Mouse (Mus musculus) limb, embryonic 10.5 days (tissue): ENCODE measurements around the gene Igfbp2. TPM values are rescaled to one million over a fixed set of nuclear protein-coding genes. Genes with fewer than 3 reads are reported as not detected.

ENCODE experiments used
- DNase-seq: peaks from one replicate; pipeline ENCODE4 v3.0.0-alpha.2; 2017; ENCODE audit warnings: low spot score
- H3K27ac ChIP-seq: fragments of 300-500 bp; sonication (generic); 2 replicates; pipeline ENCODE4 v1.5.1; 2016; ENCODE audit warnings: mild to moderate bottlenecking
- H3K27me3 ChIP-seq: fragments of 300-500 bp; sonication (generic); 2 replicates; pipeline ENCODE4 v1.6.1; 2016; ENCODE audit warnings: low read depth, mild to moderate bottlenecking; ENCODE audit not compliant: poor library complexity, severe bottlenecking
- H3K36me3 ChIP-seq: fragments of 300-500 bp; sonication (generic); 2 replicates; pipeline ENCODE4 v1.6.1; 2016; ENCODE audit warnings: mild to moderate bottlenecking, moderate library complexity
- H3K4me1 ChIP-seq: fragments of 300-500 bp; sonication (generic); 2 replicates; pipeline ENCODE4 v1.6.1; 2016
- H3K4me3 ChIP-seq: fragments of 300-500 bp; sonication (generic); 2 replicates; pipeline ENCODE4 v1.5.1; 2016; ENCODE audit warnings: mild to moderate bottlenecking, moderate library complexity
- H3K9me3 ChIP-seq: fragments of 300-500 bp; sonication (generic); replicated peaks from 2 replicates; pipeline ENCODE4 v1.6.1; 2016; ENCODE audit warnings: mild to moderate bottlenecking
- WGBS: fragments of 180-500 bp; shearing (Covaris S2); methylation state at CpG from one replicate; pipeline ENCODE4 v1.1.7; 2016; 5-methylcytosine and 5-hydroxymethylcytosine counted together
- polyA plus RNA-seq: library from polyadenylated mRNA; unstranded; fragments of >200 nt; fragmentation: Nextera tagmentation; extraction: Ambion mirVana; gene quantifications from 2 replicates; pipeline ENCODE4 v1.2.1, GENCODE M21; 2016

Igfbp2 gene
- polyA plus RNA-seq, 1 experiment from 2014 or later = 264 TPM

DNA sequence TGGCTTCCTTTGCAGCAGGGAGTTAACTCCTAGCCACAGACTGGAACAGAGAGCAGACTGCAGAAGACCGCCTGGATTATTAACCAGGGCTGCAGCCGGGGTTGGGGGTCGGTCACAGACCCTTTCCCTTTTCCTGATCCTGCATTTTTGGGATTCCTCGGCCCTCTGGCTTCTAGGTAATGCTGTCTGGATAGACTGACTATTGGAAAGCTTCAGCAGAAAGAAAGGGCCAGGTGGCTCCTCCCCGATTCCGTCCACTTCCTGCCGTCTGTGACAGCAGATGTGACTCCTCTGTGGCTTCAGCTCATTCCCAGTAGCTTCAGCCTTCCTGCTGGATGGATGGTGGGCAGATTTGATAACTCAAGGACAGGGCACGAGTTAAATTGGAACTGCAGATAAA lies 19.3 kb upstream of the Igfbp2 start:
- no peaks in the 10 kb centered on the region for H3K27me3 ChIP-seq
- no peaks in the 10 kb centered on the region for H3K36me3 ChIP-seq
- peaks cover 24% of the 10 kb centered on the region for H3K4me1 ChIP-seq
- WGBS = 29% methylated on average over 8 of the region's 8 CpGs
- DNase-seq = peak; percentile 39
- no peak overlapping the region for H3K4me3 ChIP-seq
- H3K27ac ChIP-seq = peak overlapping the region; percentile 72
- no peaks in the 10 kb centered on the region for H3K9me3 ChIP-seq

DNA sequence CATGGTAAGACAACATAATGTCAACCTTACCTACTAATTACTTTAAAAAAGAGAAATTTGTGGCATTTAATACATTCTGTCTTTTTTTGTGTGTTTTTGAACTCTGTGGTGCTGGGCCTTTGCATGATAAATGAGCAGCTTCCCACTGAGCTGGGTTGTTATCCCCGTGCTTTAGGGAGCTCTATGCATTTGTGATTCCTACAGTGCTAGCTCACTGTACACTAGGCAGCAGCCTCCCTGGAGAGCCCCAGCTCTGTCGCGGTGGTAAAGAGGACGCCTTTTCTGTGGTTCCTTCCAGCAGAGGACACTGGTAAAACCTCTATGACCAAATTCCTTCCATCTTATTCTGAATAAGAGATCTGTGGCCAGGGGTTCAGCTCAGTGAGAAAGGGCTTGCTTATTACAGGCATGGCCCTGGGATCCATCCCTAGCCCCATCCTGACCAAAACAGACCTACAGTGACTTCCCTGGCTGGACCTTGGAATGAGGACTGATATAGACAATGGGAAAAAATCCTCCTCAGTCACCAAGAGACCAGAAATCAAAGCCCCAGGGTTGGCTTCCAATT lies 18.7 kb upstream of the Igfbp2 start:
- Histone ChIP-seq H3K36me3 (no peaks in the 10 kb centered on the region), H3K27ac (peak overlapping the region; percentile 82), H3K4me1 (peaks cover 24% of the 10 kb centered on the region), H3K9me3 (no peaks in the 10 kb centered on the region), H3K27me3 (no peaks in the 10 kb centered on the region), H3K4me3 (no peak overlapping the region)
- DNase-seq = no peak
- WGBS = 33% methylated on average over 4 of the region's 4 CpGs

DNA sequence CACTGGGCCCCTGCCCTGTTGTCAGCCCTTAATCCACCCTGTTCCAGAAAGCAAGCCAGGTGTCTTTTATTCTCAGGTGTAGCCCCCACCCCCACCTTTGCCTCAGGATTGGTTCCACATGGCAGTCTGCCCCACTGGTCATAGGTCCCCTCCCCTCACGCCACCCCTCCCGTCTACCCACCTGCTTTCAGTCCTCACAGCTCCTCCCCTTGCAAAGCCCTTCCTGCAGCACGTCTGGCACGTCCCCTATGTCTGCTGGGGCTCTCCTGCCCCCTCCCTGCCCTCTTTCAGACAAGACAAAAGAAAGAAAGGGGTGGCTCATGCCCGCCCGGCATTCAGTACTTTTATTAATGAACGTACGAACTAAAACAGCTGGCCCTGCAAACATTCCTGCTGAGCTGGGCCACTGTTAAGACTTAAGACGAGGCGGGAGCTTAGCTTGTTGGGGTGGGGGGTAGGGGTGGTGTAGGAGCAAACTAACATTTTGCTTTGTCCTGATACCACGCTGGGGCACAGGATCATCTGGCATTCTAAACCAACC lies 18.2 kb upstream of the Igfbp2 start:
- peak; percentile 76 for DNase-seq
- H3K4me1 ChIP-seq = peaks cover 24% of the 10 kb centered on the region
- H3K27me3 ChIP-seq = no peaks in the 10 kb centered on the region
- no peaks in the 10 kb centered on the region for H3K36me3 ChIP-seq
- H3K27ac ChIP-seq = peak overlapping the region; percentile 82
- H3K4me3 ChIP-seq = peak overlapping the region; percentile 17; the same call in 1 of the 2 replicates
- WGBS = 17% methylated on average over 11 of the region's 11 CpGs
- H3K9me3 ChIP-seq = no peaks in the 10 kb centered on the region

DNA sequence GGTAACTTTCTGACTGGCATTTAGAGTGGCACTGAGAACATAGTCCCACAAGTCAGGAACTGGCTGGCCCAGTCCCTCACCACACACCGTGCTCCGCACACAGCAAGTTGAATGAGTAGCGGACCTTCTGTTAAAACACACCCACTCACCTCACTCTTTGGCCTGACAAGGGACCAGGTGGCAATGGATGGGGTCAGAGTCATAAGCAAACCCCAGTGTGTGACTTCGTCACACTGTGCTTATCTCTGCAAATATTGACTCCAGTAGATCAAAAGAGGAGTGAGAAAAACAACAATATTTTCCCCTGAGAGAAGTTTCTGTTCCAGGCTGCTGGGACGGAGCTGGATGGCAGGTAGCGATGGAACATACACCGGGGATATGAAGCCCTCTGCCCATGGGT lies 15.0 kb upstream of the Igfbp2 start:
- Histone ChIP-seq H3K27me3 (no peaks in the 10 kb centered on the region), H3K9me3 (no peaks in the 10 kb centered on the region), H3K4me1 (peaks cover 37% of the 10 kb centered on the region), H3K36me3 (no peaks in the 10 kb centered on the region), H3K27ac (no peak overlapping the region), H3K4me3 (no peak overlapping the region)
- no peak for DNase-seq
- WGBS = 93% methylated on average over 7 of the region's 7 CpGs

DNA sequence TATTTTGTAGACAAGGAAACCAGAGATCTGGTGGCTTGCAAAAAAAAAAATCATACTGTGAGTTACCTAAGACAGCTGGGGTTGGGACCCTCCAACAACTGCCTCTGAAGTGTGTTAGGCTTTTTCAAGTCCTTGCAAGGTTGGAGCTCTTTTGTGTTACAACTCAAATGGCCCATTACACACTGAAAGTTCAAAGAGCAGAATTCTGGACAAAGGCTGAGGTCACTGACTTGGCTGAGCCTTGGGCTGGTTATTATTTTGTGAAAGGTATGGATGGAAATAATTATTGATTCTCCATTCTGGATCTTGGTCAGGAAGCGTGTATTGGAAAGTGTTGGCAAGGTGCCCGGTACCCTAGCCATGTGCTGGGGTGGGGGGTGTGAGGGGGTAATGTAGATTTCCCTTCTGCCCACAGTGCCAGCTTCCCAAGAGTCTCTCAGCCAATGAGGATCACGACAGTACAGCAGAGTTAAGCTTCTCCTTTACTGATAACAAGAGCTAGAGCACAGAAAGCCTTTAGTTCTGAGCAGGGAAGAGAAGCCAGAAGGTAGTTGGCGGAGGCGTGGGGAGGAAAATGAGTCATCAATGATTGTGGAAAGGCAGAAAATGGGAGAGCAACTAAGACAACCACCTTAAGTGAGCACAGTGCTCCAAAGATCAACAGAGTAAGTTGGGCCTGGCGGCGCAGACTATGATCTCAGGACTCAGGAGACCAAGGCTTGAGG lies 14.2 kb upstream of the Igfbp2 start:
- Histone ChIP-seq H3K4me3 (no peak overlapping the region), H3K27ac (no peak overlapping the region), H3K27me3 (no peaks in the 10 kb centered on the region), H3K36me3 (no peaks in the 10 kb centered on the region), H3K9me3 (no peaks in the 10 kb centered on the region), H3K4me1 (peaks cover 35% of the 10 kb centered on the region)
- DNase-seq = no peak
- WGBS = 89% methylated on average over 7 of the region's 7 CpGs

DNA sequence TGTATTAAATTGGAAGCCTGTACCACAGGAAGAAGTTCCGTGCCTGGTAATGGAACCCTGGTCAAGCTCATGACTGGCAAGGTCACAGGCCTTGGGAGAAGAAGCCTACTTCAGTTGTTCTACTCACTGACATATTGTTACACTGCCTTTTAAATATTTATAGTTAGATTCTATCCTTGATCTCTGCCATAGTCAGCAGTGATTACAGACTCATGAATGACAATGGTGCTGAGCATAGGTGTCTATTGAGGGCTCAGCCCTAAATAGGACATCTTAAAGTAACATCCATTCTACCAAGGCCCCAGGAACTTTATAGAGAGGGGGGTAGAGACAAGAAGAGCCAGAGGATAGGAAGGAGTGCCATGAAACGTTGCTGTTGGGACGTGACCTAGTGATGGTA lies 13.2 kb upstream of the Igfbp2 start:
- Histone ChIP-seq H3K9me3 (no peaks in the 10 kb centered on the region), H3K27me3 (no peaks in the 10 kb centered on the region), H3K27ac (no peak overlapping the region), H3K36me3 (no peaks in the 10 kb centered on the region), H3K4me1 (peaks cover 32% of the 10 kb centered on the region), H3K4me3 (no peak overlapping the region)
- no peak for DNase-seq
- WGBS = 93% methylated on average over 3 of the region's 3 CpGs

DNA sequence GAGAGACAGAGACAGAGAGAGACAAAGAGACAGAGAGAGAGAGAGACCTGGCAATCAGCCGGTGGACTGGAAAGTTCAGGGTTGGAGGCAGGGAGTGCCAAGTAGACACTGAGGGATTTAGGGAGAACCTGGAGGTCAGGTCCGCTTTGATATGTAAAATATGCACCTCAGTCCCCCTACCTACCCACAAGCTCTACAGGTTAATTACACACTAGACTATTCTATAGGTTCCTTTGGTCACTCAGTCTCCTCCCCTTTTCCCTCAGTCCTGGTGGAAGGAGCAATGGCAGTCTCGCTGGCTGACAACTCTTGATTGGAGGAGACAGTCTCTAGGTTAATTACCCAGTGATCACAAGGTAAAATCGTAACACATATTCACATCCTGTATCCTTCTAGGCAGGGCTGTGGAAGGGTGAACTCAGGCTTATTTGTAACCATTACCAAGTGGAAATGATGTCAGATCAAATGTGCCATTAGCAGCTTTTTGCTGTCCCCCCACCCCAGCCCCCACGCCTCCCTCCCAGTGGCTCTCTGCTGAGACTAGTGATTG lies 11.1 kb upstream of the Igfbp2 start:
- H3K4me3 ChIP-seq = no peak overlapping the region
- WGBS = 41% methylated on average over 5 of the region's 5 CpGs
- peaks cover 24% of the 10 kb centered on the region for H3K4me1 ChIP-seq
- DNase-seq = no peak
- H3K27me3 ChIP-seq = no peaks in the 10 kb centered on the region
- H3K36me3 ChIP-seq = no peaks in the 10 kb centered on the region
- peak overlapping the region; percentile 50 for H3K27ac ChIP-seq
- H3K9me3 ChIP-seq = no peaks in the 10 kb centered on the region

DNA sequence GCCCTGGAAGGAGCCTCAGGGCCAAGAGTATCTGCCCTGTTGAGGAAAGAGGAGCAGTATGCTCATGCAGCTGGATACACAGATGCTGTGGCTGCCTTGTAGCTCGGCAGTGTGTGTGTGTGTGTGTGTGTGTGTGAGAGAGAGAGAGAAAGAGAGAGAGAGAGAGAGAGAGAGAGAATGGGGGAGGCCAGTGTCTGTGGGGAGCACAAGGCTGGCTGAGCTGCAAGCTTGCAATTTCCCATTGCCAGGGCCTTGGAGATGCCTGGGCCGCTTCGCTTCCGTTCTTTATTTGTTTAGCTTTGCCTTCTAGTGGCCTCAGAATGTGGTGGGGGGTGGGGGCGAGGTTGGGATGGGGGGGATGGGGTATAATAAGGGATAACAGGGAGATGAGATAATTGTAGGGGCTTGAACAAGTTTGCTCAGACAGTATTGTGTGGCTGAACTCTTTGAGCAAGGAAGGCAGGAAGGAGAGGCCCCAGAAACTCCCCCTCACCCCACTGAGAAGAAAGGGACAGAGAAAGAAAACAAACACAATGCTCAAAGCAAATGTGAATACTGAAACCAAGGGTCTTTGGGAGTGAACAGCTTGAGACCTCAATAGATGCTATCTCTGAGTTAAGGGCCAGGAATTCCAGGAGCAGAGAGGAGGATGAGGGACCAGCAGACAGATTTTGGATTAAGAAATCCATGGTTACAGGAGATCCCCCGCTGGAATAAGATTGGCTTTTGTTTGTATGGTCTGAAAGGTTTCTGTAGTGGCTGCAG lies 10.5 kb upstream of the Igfbp2 start:
- H3K4me3 ChIP-seq = no peak overlapping the region
- H3K27ac ChIP-seq = peak overlapping the region; percentile 50

DNA sequence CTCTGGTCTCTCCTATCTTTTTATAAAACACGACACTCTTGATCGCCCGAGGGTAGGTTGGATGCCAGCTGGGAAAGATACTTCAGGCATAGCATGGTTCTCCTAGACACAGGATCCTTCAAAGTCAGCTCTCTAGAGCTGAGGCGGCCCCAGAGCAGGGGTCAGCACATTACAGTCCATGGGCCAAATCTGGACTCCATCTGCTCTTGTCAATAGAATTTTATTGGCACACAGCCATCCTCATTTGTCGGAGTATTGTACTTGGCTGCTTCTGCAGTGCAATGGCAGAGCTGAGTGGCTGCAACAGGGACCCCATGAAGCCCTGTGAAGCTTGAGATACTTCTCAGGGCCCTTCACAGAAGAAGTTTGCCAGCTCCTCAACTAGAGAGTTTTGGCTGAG lies 9.1 kb upstream of the Igfbp2 start:
- H3K27ac ChIP-seq = no peak overlapping the region
- 77% methylated on average over 5 of the region's 5 CpGs for WGBS
- no peak for DNase-seq
- peaks cover 24% of the 10 kb centered on the region for H3K4me1 ChIP-seq
- H3K9me3 ChIP-seq = no peaks in the 10 kb centered on the region
- H3K4me3 ChIP-seq = no peak overlapping the region
- H3K27me3 ChIP-seq = no peaks in the 10 kb centered on the region
- H3K36me3 ChIP-seq = no peaks in the 10 kb centered on the region

More for the DNA sequence above, 10.5 kb upstream of the Igfbp2 start:
- no peaks in the 10 kb centered on the region for H3K9me3 ChIP-seq
- peaks cover 24% of the 10 kb centered on the region for H3K4me1 ChIP-seq
- no peaks in the 10 kb centered on the region for H3K36me3 ChIP-seq
- WGBS = 24% methylated on average over 6 of the region's 6 CpGs
- DNase-seq = no peak
- H3K27me3 ChIP-seq = no peaks in the 10 kb centered on the region

DNA sequence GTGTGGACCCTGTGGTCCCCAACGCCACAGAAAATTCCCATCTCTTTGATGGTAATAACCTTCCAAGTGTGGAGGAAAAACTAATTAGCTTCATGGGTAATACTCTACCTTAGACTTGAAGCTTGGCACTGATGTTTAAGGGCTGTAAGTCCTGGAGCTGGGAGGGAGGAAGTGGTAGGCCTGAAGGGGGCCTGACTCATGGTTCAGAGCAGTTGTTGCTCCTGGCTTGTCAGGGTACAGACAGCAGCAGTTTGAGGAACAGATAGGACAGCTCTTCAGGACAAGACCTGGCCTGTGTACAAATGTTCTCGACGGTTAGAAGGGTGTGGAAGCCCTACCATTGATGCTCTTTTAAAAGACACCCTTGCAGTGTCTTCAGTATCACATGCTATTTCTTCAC lies 8.7 kb upstream of the Igfbp2 start:
- H3K27ac ChIP-seq = no peak overlapping the region
- 86% methylated on average over 3 of the region's 3 CpGs for WGBS

DNA sequence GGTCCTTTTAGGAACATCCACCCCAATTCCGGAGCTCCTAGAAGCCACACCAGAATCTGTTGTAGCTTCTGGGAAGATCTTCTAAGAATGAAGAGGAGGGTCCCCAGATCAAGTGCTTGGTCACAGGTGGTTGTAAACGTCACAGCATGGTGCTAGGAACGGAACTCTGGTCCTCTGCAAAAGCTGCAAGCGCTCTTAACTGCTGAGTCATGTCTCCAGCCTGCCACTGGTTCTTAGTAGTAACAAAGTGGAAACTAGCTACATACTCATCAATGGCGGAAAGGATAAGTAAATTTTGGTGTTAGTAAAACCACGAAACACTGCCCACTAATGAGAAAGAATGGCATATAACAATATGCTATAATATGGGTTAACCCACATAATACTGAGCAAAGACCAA lies 4.3 kb upstream of the Igfbp2 start:
- Histone ChIP-seq H3K4me3 (no peak overlapping the region), H3K4me1 (peaks cover 26% of the 10 kb centered on the region)

More for the DNA sequence above, 8.7 kb upstream of the Igfbp2 start:
- peaks cover 24% of the 10 kb centered on the region for H3K4me1 ChIP-seq
- DNase-seq = no peak
- H3K9me3 ChIP-seq = no peaks in the 10 kb centered on the region
- H3K36me3 ChIP-seq = no peaks in the 10 kb centered on the region
- no peak overlapping the region for H3K4me3 ChIP-seq
- no peaks in the 10 kb centered on the region for H3K27me3 ChIP-seq

DNA sequence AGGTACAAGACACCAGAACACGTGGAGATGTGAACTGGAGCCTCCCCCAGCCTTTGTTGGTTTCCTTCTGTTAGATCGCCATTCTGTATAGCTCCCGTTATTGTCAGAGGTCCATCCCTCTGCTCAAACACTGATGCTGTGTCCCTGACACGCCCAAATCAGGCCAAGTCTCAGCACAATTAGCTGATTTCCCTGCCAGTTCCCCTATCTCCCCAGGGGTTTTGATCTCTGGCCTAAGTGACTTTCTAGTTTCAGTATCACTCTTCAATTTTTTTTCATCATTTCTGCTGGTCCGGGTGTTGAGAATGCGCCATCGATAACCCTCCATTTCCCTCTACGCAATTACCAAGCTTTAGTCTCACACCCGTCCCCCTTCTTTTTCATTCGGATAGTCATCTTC lies 1.4 kb upstream of the Igfbp2 start:
- H3K4me1 ChIP-seq = peaks cover 48% of the 10 kb centered on the region
- H3K27me3 ChIP-seq = peaks cover 6% of the 10 kb centered on the region; the same call in 1 of the 2 replicates
- WGBS = 75% methylated on average over 10 of the region's 10 CpGs
- H3K27ac ChIP-seq = 0 out of 2 replicates have a peak overlapping the region, but pooled peaks have one; percentile 90
- H3K36me3 ChIP-seq = no peaks in the 10 kb centered on the region
- DNase-seq = no peak
- H3K9me3 ChIP-seq = no peaks in the 10 kb centered on the region
- no peak overlapping the region for H3K4me3 ChIP-seq

More for the DNA sequence above, 4.3 kb upstream of the Igfbp2 start:
- Histone ChIP-seq H3K27me3 (peaks cover 6% of the 10 kb centered on the region; the same call in 1 of the 2 replicates), H3K27ac (no peak overlapping the region), H3K9me3 (no peaks in the 10 kb centered on the region), H3K36me3 (no peaks in the 10 kb centered on the region)
- 84% methylated on average over 6 of the region's 6 CpGs for WGBS
- no peak for DNase-seq
